Mouse (Mus musculus): ENCODE measurements at regions not wholly inside any gene's neighbourhood (a gene's known extent, or its start where the extent isn't known, plus 50 kb on each side); places are given as distances from the start of the nearest gene placed in this dataset.

GRCm38 (mm10) chr3:38046611-38047010 lies 322.3 kb upstream of the Gm5148 start:
- TF ChIP-seq POLR2A (IDR thresholded peaks at IDR 0.05; ENCODE audit: borderline replicate concordance, extremely low read depth, low read depth, low read length) (no peak), CTCF (IDR thresholded peaks at IDR 0.05; ENCODE audit: insufficient read depth, low read length) (no peak)

All from lung, adult 2 months (tissue).